Mouse (Mus musculus) liver, adult (tissue): ENCODE data around the gene Rnf145.

Experiments
- GATA4 ChIP-seq: IDR thresholded peaks from 2 replicates; pipeline ENCODE4 v1.6.1; 2014; ENCODE audit warnings: mild to moderate bottlenecking, low read length; ENCODE audit not compliant: insufficient replicate concordance

The Rnf145 gene

DNA sequence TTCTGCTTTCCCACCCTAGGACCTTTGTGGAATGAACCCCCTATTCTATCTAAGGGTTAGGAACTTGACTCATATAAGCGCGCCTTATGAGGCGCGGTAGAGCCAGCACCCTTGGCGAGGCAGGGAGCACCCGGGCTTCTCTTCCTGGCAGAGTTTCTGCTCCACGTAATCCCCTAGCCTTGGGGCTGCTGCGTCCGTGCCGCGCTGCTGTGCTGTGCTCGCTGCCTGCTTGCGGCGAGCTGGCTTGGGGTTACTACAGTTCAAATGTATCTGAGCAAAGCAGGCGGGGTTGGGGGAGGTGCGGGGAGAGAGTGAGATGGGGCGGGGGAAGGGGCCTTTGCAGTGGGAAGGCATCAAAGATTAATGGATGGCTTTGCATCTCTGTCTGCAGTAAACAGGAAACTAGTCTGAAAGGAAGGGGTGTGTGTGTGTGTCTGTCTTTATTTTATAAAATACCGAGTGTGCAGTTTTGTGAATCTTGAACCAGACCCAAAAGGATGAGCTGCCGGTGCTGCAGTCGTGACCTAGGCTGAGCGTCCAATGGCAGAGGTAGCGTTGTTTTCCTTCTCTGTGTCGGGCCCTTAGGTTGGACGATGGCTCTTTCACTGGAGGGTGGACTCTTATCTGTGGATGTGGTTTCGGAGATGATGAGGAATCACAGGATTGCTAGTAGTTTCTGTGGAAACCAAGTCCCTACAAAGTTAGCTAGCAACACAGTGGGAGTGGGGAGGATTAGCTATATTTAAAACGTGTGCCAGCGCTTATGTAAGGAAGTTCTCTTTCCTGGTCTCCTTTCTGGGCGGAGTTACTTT is 1.4 kb downstream of the Rnf145 start:
- peak; percentile 34; the same call in 1 of the 2 replicates for TF ChIP-seq GATA4

GRCm38 (mm10) chr11:44522594-44522993 is 3.8 kb downstream of the Rnf145 start:
- TF ChIP-seq GATA4: no peak

DNA sequence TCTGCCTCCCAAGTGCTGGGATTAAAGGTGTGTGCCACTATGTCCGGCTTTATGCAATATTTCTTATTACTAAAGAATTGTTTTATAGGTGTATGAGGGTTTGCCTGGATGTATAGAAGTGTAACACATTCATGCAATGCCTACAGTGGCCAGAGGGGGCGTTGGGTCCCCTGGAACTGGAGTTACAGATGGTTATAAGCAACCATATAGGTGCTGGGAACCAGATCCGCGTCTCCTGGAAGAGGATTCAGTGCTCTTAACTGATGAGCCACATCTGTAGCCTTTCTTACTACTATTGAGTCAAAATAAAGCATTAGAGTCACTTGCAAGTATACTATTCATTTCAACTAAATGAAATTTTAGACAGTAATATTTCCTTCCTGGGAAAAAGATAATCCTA is 7.0 kb downstream of the Rnf145 start:
- no peak for TF ChIP-seq GATA4

DNA sequence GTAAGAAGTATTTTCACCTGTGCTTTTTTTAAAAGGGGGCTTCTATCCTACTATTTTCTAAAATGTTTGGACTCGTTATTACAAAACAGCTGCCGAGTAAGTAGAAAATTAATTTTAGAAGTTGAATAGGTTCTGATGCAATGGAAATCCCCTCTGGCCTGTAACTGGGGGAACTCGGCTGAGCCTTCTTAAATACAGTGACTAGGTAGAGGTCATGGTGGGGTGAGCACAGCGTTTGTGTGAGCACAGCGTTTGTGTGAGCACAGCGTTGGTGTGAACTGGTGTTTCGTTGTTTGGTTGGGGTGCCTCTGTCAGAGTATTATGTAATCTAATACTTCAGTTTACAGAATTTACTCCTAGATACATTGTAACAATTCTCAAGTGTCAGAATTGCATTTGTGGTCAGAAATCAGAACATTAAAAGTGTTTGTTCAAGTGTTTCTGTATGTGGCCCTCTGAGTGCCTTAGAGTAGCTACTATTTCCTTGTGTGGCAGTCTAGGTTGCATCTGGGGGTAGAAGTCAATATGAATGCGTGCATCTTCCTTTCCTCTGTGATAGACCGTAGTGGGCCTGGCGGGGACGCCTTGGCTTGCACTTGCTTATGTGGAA is 8.0 kb downstream of the Rnf145 start:
- no peak for TF ChIP-seq GATA4

DNA sequence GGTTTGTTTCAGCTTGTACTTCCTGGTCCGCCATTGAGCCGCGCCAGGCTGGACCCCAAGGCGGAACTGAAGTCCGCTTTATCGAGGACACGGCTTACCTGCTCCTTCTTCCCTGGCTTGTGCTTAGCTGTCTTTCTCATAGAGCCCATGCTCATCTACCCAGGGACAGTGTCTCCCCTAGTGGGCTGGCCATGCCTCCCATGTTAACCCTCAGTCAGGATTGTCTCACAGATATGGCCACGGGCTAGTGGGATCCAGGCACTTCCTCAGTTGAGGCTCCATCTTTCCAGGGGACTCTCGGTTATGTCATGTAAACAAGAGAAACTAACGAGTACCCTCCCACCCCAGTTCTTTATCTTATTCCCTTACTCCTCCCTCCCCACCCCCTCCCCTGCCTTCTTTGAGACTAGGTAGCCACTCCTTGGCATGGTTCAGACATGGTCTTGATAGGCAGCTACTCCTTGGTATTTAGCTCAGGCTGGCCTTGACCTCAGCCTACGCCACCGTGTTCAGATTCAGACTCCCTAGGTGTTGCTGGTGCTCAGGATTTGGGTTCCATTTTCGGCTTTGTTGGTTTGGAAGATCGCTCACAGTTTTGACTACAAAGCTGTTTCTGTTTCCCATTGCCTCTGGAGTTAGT is 9.9 kb downstream of the Rnf145 start:
- no peak for TF ChIP-seq GATA4

GRCm38 (mm10) chr11:44529200-44529599 is 10.4 kb downstream of the Rnf145 start:
- TF ChIP-seq GATA4: no peak

- no peak for TF ChIP-seq GATA4
Observed at GRCm38 (mm10) chr11:44529716-44530115, 11.0 kb downstream of the Rnf145 start.

- peak; percentile 92; the same call in 1 of the 2 replicates for TF ChIP-seq GATA4
Observed at GRCm38 (mm10) chr11:44530382-44530781, 11.6 kb downstream of the Rnf145 start.

- TF ChIP-seq GATA4: no peak
Observed at GRCm38 (mm10) chr11:44530867-44531266, 12.1 kb downstream of the Rnf145 start.

GRCm38 (mm10) chr11:44531617-44532016 is 12.9 kb downstream of the Rnf145 start:
- TF ChIP-seq GATA4: no peak

DNA sequence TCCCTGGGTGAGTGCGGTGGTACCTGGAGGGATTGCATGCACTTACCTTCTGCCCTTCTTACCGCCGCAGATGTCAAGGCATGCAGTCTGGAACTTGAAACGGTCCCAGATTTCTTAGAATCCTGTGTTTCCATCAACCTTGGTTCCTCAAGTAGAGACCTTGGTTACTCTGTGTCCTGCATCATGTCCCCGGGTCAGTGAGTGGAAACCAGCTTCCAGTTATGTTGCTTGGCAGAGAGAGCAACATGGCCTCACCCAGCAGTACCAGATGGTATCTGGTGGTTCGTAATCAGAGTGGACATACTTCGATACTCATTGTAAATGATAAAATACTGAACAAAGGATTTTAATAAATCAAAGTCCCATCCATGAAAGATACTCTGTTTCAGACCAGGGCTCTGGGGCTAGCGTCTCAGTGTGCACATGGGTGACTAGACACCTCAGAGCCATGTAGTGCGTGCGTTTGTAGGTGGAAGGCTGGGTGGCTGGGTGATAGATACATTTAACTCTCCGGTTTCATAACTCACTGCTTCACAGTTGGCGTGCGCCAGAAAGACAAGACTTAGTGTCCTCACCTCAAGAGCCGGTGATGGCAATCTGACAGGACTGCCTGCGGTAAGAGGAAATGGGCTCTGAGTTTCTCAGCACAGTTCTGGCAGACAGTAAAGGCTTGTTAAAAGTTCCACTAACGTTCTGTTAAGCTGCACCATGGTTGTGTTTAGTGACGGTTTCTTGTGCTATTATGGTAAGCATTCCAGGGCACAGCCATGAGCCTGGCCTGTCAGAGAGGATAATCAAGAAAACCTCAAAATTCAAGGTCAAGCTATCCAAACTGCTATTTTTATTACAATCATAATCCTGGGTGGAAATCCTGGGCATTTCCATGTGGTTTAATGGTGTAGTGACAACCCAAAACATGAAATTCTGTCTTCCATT is 14.3 kb downstream of the Rnf145 start:
- no peak for TF ChIP-seq GATA4

DNA sequence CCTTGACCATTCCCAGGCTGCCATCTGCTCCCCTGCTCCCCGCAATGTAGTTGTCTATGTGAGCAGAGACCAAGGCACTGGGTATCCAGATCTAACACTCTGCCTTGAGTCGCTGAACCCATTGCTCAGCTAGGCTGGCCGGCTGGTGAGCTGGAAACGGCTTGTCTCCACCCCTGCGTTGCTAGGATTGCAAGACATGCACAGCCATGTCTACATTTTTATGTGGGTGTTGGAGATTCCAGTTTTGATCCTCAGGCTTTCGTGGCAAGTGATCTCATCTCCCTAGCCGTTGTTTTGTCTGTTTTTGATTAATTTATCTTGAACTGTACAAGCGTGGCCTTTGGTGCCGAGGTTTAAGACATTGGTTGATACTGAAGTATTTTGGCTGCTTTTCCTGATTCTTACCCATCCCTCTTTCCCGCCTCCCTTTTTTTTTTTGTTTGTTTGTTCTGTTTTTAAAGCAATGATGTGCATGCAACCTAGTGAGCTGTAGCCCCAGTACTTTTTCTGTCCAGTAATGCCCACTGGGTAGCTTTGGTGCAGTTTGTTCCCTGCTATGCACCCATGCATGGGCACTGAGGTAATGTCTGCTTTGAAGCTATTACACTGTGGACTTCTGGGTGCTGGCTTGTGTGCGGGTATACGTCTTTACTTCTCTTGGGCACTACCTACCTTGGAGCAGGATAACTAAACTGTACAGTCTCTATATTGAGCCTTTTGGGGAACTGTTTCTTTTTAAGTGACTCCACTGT is 16.4 kb downstream of the Rnf145 start:
- no peak for TF ChIP-seq GATA4

DNA sequence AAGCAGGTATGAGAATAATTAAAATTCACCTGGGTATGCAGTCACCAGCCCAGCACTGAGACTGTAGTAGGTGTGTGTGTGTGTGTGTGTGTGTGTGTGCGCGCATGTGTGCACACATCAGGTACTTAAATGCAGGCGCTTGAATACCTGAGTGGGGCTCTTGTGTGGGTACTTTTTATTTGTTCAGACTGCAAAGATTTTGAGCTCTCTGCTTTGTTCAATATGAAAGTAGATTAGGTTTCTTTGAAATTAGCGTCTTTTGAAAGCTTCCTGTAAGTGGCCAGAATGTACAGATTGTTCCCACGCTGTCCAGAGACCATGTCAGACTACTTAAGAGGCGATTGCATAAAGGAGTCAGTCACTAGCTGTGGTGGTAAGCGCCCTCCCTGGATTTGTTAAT is 18.6 kb downstream of the Rnf145 start:
- no peak for TF ChIP-seq GATA4

GRCm38 (mm10) chr11:44538101-44538500 is 19.3 kb downstream of the Rnf145 start:
- no peak for TF ChIP-seq GATA4
